Mouse (Mus musculus) regulatory T cell (primary cell): ENCODE data around the gene Slc39a11.

Experiments
- in situ Hi-C: fragments of 300-600 bp; cut with MboI, MseI; formaldehyde crosslinking; loops from one replicate; pipeline ENCODE4 v1.15.1; 2025; ENCODE audit warnings: high pct_unique_total_duplicates

Slc39a11 gene

GRCm38 (mm10) chr11:113360049-113360835, 289.6 kb downstream of the Slc39a11 start:
- in situ Hi-C loops, result loop anchor here (25.0 kb wide), 1 partner anchor 1148 kb away; no protein-coding TSS in a partner anchor

- in situ Hi-C loops, result loop anchor here (25.0 kb wide), 1 partner anchor 1144 kb away; no protein-coding TSS in a partner anchor
These were observed 293.9 kb downstream of the Slc39a11 start for GRCm38 (mm10) chr11:113355932-113356331.

DNA sequence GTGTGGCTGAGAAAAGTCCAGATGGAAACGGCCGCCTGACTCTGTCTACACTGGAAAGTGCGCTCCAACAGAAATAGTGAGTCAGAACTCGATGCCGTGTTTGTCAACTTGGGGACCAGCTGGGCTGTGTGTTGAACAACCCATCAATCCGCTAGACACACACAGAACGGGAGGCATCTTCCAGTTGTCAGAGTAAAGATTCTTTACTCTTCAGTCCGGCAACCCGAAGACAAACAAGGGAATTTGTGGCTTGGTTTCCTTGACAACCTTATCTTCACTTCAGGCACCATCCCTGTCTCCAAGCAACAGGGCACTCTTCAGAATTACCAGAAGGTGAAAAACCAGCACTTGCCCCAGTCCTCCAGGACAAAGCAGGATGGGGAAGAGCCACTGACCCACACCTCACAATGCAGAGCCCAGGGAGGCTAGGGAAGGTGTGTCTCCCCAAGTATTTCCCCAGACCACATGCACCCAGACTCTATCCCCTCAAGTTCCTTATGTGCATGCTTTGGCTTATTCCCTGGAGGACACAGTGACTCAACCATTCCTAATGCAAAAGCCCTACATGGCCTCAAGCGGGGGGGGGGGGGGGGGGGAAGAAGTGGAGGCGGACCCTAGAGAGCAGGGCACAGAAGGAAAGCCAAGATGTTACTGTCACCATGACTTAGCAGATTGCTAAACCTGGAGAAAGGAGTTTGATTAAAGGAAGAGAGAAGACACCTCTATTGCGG, 297.6 kb downstream of the Slc39a11 start:
- in situ Hi-C loops, result loop anchor here (25.0 kb wide), 1 partner anchor 1140 kb away; no protein-coding TSS in a partner anchor

DNA sequence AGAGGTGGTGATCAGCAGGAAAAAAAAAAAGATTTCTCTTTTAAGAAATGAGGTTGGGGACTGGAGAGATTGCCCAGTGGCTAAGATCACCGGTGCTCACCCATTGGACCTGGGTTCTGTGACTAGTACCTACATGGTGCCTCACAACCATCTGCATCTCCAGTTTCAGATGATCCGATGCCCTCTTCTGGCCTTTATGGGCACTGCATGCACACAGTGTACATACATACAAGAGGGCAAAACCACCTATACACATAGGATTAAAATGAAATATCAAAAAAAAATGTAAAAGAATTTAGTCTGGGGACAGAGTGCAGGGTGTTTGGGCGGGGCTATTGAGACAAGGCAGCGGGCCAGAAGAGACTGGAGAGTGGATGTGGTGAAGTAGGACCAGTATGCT, 299.3 kb downstream of the Slc39a11 start:
- in situ Hi-C loops, result loop anchor here (25.0 kb wide), 1 partner anchor 1138 kb away; no protein-coding TSS in a partner anchor

GRCm38 (mm10) chr11:113346895-113347514, 302.9 kb downstream of the Slc39a11 start:
- in situ Hi-C loops, result no loop called here

DNA sequence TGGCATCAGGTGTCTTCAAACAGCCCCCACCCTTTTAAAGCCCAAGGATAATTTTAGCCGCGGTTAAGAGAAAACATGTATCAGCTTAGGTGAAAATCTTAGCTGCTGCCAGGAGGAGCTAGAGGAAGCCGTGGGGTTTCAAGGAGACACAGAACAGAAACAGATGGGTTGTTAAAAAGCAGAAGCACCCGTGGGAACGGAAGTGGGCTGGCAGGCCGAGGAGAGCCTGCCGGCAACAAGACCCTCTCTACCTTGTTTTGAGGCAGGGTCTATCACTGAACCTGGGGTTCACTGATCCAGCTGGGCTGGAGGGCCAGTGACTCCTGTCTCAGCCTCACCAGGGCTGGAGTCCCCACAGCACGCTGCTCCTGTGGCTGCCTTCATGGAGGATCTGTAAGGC, 310.1 kb downstream of the Slc39a11 start:
- in situ Hi-C loops, result no loop called here

DNA sequence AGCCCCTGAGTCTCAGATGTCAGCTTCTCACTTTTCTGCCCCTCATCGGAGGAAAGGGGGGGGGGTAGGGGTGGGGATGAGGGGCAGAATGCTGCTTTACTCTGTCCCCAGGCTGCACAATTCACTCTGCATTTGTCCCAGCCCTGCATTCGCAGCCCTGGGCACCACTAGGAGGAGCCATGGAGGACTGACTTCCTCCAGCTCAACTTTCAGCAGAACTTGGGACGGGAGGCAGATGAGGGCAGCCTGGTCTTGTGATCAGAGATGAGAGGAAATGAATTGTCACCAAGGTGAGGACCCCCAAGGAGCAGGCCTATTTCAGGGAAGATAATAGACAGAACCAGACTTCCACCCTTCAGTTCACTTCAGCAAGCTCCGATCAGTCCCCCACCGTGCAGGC, 311.3 kb downstream of the Slc39a11 start:
- in situ Hi-C loops, result no loop called here

DNA sequence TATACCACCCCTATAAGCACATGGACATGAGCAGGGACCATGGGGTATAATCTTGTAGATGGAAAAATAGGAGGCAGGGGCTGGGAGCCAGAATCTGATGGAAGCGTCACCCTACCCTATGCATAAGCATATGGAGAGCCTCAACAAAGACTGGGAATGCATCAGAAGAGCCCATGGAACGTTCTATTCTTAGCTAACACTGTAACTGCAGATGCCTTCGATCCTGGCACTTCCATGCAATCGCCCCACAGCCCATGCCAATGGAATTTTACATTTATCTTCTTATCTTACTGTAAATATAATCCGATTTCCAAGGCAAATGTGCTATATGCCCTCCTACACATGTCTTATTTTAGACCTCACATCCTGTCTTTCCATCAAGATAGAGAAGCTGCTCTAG, 314.2 kb downstream of the Slc39a11 start:
- in situ Hi-C loops, result no loop called here

GRCm38 (mm10) chr11:113334444-113334881, 315.4 kb downstream of the Slc39a11 start:
- in situ Hi-C loops, result no loop called here

DNA sequence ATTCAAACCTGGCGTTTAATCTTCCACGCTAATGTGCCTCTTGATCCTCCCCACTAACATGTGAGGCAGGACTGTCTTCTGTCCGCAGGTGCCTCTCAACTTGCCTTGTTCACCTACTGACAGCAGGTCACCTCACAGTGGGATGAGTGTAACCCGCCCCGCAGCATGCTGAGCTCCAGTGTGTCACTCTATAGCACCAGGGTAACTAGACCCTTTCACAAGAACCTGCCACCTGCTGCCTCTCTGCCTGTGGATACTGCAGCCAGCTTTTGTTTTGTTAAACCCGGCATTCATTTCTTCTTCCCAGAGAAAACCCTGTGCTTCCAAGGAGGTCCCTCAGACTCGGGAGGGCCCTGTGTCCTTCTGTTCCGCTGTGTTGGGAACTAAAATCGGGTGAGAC, 316.3 kb downstream of the Slc39a11 start:
- in situ Hi-C loops, result no loop called here

DNA sequence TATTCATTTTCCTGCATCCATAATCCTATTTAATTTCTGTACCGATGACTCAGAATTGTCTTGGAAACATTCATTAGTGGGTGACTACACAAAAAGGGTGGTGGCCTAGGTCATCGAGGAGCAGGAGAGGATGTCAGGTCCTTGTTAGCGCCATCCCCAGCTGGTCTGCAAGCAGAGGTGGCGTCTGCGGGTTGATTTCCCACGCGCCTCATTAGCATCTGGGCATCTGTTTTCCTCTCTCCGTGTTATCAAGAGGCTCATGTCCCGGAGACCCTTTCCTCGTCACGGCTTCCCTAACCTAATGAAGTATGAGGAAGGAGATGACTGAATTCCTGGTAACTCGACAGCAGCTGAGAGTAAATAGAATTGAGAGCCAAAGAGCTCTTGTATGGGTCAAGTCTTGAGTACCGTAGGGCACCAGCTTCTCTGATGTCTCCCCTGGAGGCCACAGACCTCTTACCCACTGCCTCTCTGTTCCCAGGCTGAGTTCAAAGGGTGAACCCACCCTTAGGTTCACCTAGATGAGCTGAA, 319.8 kb downstream of the Slc39a11 start:
- in situ Hi-C loops, result no loop called here

DNA sequence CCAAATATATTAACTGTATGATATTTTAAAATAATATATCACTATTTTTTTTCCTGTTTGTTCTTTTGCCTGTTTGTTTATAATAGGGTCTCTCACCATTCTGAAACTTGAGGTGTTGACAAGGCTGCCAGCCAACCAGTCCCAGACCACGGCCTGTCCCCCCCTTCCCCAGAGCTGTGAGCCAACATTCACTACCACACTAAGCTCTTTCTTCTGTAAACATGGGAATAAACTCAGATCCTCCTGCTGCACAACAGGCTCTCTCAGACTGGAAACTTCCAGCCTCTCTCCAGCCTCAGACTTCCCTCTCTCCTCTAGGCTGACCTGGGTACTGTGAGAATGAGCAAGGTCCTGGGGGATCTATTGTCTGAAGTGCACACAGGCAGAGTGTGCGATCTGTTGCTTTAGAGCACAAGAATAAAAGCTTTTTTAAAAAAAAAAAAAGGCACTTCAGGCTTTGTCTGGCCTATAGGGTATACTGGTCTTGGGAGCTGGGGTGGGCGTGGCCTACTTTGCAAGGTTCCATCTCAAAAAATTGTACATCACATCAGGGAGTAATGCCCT, 322.3 kb downstream of the Slc39a11 start:
- in situ Hi-C loops, result no loop called here

- in situ Hi-C loops, result no loop called here
These were observed 323.4 kb downstream of the Slc39a11 start for GRCm38 (mm10) chr11:113326387-113327011.

DNA sequence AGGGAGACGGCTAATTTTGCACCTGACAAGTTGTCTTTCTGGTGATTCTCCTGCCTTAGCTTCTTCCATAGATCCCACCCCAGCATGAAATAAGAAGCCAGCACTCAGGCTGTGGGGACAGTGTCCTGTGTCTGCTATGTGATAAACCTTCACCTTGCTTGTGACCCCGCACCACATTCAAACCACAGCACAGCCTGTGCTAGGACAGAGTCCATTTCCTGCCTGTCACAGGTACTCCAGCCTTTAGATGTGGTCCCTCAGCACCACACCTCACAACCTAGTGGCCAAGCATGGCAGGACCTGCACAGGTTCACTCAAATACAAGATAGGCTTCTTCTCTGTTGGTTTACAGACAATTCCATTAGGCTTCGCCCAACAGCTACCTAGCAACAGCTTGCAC, 328.3 kb downstream of the Slc39a11 start:
- in situ Hi-C loops, result no loop called here

DNA sequence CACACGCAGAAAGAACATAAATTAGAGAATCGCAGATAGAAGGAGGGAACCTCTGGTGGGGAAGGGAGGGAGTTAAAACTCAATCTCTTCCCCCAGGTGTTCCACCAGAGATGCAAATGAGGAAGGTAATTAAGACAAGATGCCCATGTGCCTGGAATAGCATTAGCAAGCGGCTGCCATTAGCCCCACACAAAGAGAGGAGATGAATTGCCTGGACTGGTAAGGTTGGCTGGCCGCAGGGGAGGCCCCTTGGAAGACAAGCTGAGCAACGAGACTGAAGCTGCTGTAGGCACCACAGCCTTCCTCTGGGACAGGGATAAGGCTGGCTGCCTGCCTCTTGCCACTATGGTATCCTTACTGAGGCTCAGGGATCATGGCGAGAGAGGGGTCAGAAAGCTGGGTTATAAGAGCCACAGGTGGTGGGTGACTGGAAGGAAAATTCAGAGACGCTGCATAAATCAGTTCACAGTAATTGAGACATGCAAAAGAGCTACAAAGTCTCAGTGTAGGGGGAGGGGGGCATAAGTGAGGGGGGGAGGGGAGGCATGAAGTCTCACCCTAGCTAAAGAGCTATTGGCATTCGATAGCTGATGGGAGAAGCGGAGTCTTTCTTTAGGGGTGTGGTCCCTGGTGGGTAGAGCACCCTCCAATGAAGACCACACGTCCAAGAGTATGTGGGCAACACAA, 340.5 kb downstream of the Slc39a11 start:
- in situ Hi-C loops, result no loop called here

DNA sequence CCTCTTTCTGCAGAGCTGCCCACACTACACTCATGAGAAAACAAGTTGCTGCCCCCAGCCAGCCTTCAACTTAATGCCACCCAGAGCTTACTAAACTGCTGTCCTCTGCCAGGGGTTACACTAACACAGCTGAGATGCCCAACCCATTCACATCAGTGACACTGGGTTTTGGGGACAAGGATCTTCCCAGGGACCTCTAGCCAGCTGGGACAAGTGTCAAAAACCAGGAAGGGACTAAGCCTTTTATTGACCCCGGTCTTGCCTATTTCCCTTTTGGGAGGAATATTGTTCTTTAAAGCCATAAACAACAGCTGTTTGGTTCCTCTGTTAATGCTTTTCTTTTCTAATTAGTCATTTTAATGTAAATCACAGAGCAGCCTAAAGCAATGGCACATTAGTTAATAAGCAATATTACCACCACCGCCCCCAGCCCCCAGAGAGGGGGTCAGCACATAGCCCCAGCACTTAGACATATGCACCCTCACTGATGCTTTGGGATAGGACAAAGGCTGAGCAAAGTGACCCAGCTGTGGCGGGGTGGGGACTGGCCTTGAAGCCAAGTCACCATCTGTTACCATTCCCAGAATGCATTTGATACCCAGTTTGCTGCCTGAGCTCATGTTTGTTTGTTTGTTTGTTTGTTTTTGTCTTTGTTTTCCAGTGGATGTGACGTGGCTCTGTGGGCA, 341.5 kb downstream of the Slc39a11 start:
- in situ Hi-C loops, result no loop called here

DNA sequence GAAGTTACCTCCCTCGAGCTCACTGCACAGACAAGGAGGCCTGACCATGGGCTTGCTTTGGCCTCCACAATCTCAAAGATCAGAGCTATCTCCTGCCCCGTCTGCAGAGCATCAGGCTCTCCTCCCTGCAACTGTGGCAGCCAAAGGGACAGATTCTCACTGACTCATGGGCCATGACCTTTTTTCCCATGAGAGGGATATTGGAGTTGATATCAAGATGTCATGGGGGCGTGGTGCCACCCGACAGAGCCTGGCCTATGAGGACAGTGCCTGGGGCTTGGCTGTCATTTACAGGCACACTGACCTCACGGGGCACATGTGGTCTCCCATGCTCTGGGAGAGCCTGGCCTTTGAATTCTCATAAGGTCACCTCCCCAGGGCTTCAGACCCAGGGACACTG, 346.7 kb downstream of the Slc39a11 start:
- in situ Hi-C loops, result no loop called here

GRCm38 (mm10) chr11:113299492-113299891, 350.4 kb downstream of the Slc39a11 start:
- in situ Hi-C loops, result loop anchor here (5.0 kb wide), 2 partner anchors 122 to 328 kb away; no protein-coding TSS in a partner anchor

- in situ Hi-C loops, result loop anchor here (5.0 kb wide), 2 partner anchors 120 to 330 kb away; no protein-coding TSS in a partner anchor
These were observed 352.1 kb downstream of the Slc39a11 start for GRCm38 (mm10) chr11:113297765-113298164.
